Mouse (Mus musculus): ENCODE measurements around the gene Cog6.

DNA sequence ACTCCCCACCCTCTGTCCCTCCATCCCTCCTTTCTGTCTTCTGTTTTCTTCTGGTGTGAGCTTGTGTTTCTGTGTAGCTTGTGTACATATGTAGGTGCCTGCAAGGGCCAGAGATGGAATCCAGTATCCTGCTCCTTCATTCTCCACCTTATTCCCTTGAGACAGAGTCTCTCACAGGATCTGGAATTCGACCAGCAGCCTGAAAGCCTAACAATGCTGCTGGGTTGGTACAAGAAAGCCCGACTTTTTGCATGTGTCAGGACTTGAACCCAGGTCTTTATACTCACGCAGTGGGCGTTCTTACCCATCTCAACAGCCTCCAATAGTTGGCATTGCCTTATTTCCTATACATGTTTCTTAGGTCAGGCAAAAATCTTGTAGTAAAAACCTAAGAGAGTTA, 28.7 kb upstream of the Cog6 start:
- TF ChIP-seq HCFC1 (IDR thresholded peaks at IDR 0.05; ENCODE audit: borderline replicate concordance, insufficient read depth, low read length): no peak
- TF ChIP-seq CHD2 (IDR thresholded peaks at IDR 0.05; ENCODE audit: low read depth, low read length): no peak
- TF ChIP-seq ZC3H11A (IDR thresholded peaks at IDR 0.05; ENCODE audit: borderline replicate concordance, low read depth, low read length): no peak
- TF ChIP-seq ZNF384 (IDR thresholded peaks at IDR 0.05; ENCODE audit: low read depth, low read length): no peak
- no peak for TF ChIP-seq MAFK (IDR thresholded peaks at IDR 0.05; ENCODE audit: insufficient read depth, low read depth, low read length)

Data from ES-E14 (cell line).